Mouse (Mus musculus) layer of hippocampus, postnatal 14 days (tissue): Measurements from ENCODE around the gene Scn11a. TPM values are rescaled to one million over a fixed set of nuclear protein-coding genes. Genes with fewer than 3 reads are reported as not detected.

Experiments
- total RNA-seq, 2 experiments: library from RNA; stranded (reverse); gene quantifications; 2 replicates each; pipeline ENCODE4 v1.2.3; 2021

Gene Scn11a
- total RNA-seq, 2 experiments from 2014 or later = 0.05 to 0.07 TPM

Other genes with a start within 250 kb of the Scn11a start
- 1 to 10 TPM; 1.0 to 1.2 TPM for gene Scn5a, start 246.4 kb downstream of the Scn11a start, total RNA-seq
- not detected for gene Scn10a, start 106.1 kb downstream of the Scn11a start, total RNA-seq
- gene Wdr48, start 69.4 kb upstream of the Scn11a start, total RNA-seq = 10 to 100 TPM; 63.1 to 65.8 TPM
- gene Gorasp1, start 112.1 kb upstream of the Scn11a start, total RNA-seq = 10 to 100 TPM; 33.2 to 34.1 TPM
- 1 to 10 TPM; 1.1 to 2.6 TPM for gene Ttc21a, start 112.2 kb upstream of the Scn11a start, total RNA-seq
- gene Csrnp1, start 159.2 kb upstream of the Scn11a start, total RNA-seq = 10 to 100 TPM in 1 of 2 experiments, 1 to 10 TPM in 1; 8.9 to 11.9 TPM
- under 1 TPM; 0.14 to 0.41 TPM for gene Xirp1, start 198.1 kb upstream of the Scn11a start, total RNA-seq
- 10 to 100 TPM; 34.7 to 36.0 TPM for gene Cx3cr1, start 244.4 kb upstream of the Scn11a start, total RNA-seq